Mouse (Mus musculus) liver, postnatal 0 days (tissue): ENCODE data around the gene Nrg4.

ENCODE experiments used
- CTCF ChIP-seq: sonication (generic); IDR thresholded peaks from 2 replicates; pipeline ENCODE4 v1.5.1; 2016; ENCODE audit warnings: antibody characterized with exemption, low read depth
- EP300 ChIP-seq: IDR thresholded peaks from 2 replicates; pipeline ENCODE4 v1.6.1; 2016; ENCODE audit warnings: antibody characterized with exemption, low read depth, mild to moderate bottlenecking

GRCm38 (mm10) chr9:55345332-55345731 is 18.7 kb upstream of the Nrg4 start:
- TF ChIP-seq EP300 (no peak), CTCF (no peak)
